Mouse (Mus musculus) hindbrain, embryonic 14.5 days (tissue): Measurements from ENCODE around the gene Spop. TPM values are rescaled to one million over a fixed set of nuclear protein-coding genes. Genes with fewer than 3 reads are reported as not detected.
"Not testable (repeated sequence)": the region's sequence is repeated elsewhere in the genome, so short reads cannot be mapped to it uniquely, and the experiment has no call there.

ENCODE experiments used
- ATAC-seq: fragments of 200-750 bp; cut with Nextera tagmentation; 2 replicates; pipeline ENCODE4 v1.8.0; 2017; ENCODE audit warnings: moderate number of reproducible peaks, mild to moderate bottlenecking, moderate TSS enrichment, moderate library complexity; ENCODE audit not compliant: low FRiP score
- DNase-seq: peaks from one replicate; pipeline ENCODE4 v3.0.0-alpha.2; 2015; ENCODE audit warnings: low spot score
- H3K27ac ChIP-seq: fragments of 300-500 bp; sonication (generic); 2 replicates; pipeline ENCODE4 v1.5.1; 2014; ENCODE audit warnings: mild to moderate bottlenecking, moderate library complexity
- H3K27me3 ChIP-seq: fragments of 300-500 bp; sonication (generic); 2 replicates; pipeline ENCODE4 v1.6.1; 2014; ENCODE audit warnings: mild to moderate bottlenecking, low read length, mixed read lengths; ENCODE audit not compliant: control insufficient read depth, insufficient read depth
- H3K36me3 ChIP-seq: fragments of 300-500 bp; sonication (generic); replicated peaks from 2 replicates; pipeline ENCODE4 v1.6.1; 2014; ENCODE audit not compliant: control insufficient read depth, insufficient read depth
- H3K4me1 ChIP-seq: fragments of 300-500 bp; sonication (generic); replicated peaks from 2 replicates; pipeline ENCODE4 v1.6.1; 2014; ENCODE audit warnings: antibody characterized with exemption, low read length, mixed read lengths; ENCODE audit not compliant: control insufficient read depth, insufficient read depth
- H3K4me2 ChIP-seq: fragments of 300-500 bp; sonication (generic); replicated peaks from 2 replicates; pipeline ENCODE4 v1.6.1; 2014; ENCODE audit warnings: mild to moderate bottlenecking, moderate library complexity
- H3K4me3 ChIP-seq: fragments of 300-500 bp; sonication (generic); replicated peaks from 2 replicates; pipeline ENCODE4 v1.5.1; 2014; ENCODE audit warnings: mild to moderate bottlenecking, low read length
- H3K9ac ChIP-seq: fragments of 300-500 bp; sonication (generic); 2 replicates; pipeline ENCODE4 v1.6.1; 2014
- H3K9me3 ChIP-seq: fragments of 300-500 bp; sonication (generic); 2 replicates; pipeline ENCODE4 v1.6.1; 2016; ENCODE audit warnings: low read length; ENCODE audit not compliant: control insufficient read depth
- WGBS: fragments of 180-500 bp; shearing (Covaris S2); extraction: QIAGEN DNeasy Blood & Tissue Kit; methylation state at CpG from one replicate; pipeline ENCODE4 v1.1.7; 2014; 5-methylcytosine and 5-hydroxymethylcytosine counted together
- polyA plus RNA-seq: library from polyadenylated mRNA; unstranded; fragments of >200 nt; fragmentation: Nextera tagmentation; extraction: Ambion mirVana; gene quantifications from 2 replicates; pipeline ENCODE4 v1.2.1, GENCODE M21; 2014

The Spop gene
- polyA plus RNA-seq, 1 experiment from 2014 or later: 160 TPM

- H3K4me2 ChIP-seq: no peak overlapping the region
- no peaks in the 10 kb centered on the region for H3K27me3 ChIP-seq
- H3K9me3 ChIP-seq: no peaks in the 10 kb centered on the region
- H3K27ac ChIP-seq: no peak overlapping the region
- 79% methylated on average over 3 of the region's 3 CpGs for WGBS
- H3K9ac ChIP-seq: no peak overlapping the region
- DNase-seq: no peak
- H3K36me3 ChIP-seq: peaks cover 50% of the 10 kb centered on the region
- 0 out of 2 replicates have a peak, but pooled peaks cover 6% of the 10 kb centered on the region for H3K4me1 ChIP-seq
- ATAC-seq: no peak
- H3K4me3 ChIP-seq: no peak overlapping the region
Measured at GRCm38 (mm10) chr11:95494374-95494773, 80.5 kb downstream of the Spop start.

GRCm38 (mm10) chr11:95495883-95496282, 82.0 kb downstream of the Spop start:
- WGBS: 88% methylated on average over 9 of the region's 9 CpGs
- no peak overlapping the region for H3K9ac ChIP-seq
- H3K4me1 ChIP-seq: 0 out of 2 replicates have a peak, but pooled peaks cover 6% of the 10 kb centered on the region
- DNase-seq (no peak), ATAC-seq (no peak)
- H3K27ac ChIP-seq: no peak overlapping the region
- H3K36me3 ChIP-seq: peaks cover 37% of the 10 kb centered on the region
- no peak overlapping the region for H3K4me2 ChIP-seq
- no peak overlapping the region for H3K4me3 ChIP-seq
- H3K9me3 ChIP-seq: no peaks in the 10 kb centered on the region
- H3K27me3 ChIP-seq: no peaks in the 10 kb centered on the region

DNA sequence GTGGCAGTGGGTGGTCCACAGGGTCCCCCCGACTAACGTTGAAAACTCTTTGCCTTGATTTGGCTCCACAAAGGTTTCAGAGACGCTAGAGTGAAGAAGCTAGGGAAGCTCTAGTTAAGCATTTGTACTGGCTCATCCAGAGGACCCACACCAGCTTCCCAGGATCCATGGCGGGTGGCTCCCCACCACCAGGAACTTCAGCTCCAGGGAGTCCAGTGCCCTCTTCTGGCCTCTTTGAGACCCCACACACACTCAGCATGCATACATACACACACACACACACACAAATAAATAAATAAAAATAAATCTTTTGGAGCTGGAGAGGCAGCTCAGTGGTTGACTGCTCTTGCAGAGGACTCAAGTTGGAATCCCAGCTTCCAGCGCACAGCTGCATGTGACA, 84.0 kb downstream of the Spop start:
- no peak for DNase-seq
- H3K27me3 ChIP-seq: no peaks in the 10 kb centered on the region
- H3K4me2 ChIP-seq: no peak overlapping the region
- H3K9me3 ChIP-seq: no peaks in the 10 kb centered on the region
- peaks cover 22% of the 10 kb centered on the region for H3K36me3 ChIP-seq
- H3K4me3 ChIP-seq: no peak overlapping the region
- H3K27ac ChIP-seq: no peak overlapping the region
- WGBS: 88% methylated on average over 5 of the region's 5 CpGs
- no peak overlapping the region for H3K9ac ChIP-seq
- no peak for ATAC-seq
- 0 out of 2 replicates have a peak, but pooled peaks cover 6% of the 10 kb centered on the region for H3K4me1 ChIP-seq

DNA sequence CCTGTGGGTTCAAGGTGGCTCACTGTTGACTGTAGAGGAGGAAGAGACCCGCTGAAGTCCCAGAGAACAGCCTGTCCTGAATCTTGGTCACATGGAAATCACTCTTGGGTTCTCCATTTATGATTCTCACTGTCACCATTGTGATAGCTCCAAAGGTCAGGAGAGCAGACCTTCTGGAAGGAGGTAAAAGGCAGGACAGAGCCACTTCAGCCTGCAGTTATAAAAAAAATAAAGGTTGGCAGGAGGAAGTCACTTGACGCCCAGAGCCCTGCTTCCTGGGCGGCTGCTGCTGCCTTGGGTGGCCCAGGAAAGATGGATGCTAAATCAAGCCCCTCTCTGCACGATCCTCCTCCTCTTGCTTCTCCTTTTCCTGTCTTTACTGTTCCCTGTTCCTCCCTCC, 86.5 kb downstream of the Spop start:
- 0 out of 2 replicates have a peak, but pooled peaks cover 2% of the 10 kb centered on the region for H3K4me1 ChIP-seq
- H3K4me3 ChIP-seq: no peak overlapping the region
- no peak overlapping the region for H3K4me2 ChIP-seq
- H3K27ac ChIP-seq: no peak overlapping the region
- WGBS: 60% methylated on average over 4 of the region's 4 CpGs
- no peaks in the 10 kb centered on the region for H3K9me3 ChIP-seq
- ATAC-seq (no peak), DNase-seq (no peak)
- H3K9ac ChIP-seq: no peak overlapping the region
- H3K27me3 ChIP-seq: no peaks in the 10 kb centered on the region
- no peaks in the 10 kb centered on the region; the same call in 1 of the 2 replicates for H3K36me3 ChIP-seq

DNA sequence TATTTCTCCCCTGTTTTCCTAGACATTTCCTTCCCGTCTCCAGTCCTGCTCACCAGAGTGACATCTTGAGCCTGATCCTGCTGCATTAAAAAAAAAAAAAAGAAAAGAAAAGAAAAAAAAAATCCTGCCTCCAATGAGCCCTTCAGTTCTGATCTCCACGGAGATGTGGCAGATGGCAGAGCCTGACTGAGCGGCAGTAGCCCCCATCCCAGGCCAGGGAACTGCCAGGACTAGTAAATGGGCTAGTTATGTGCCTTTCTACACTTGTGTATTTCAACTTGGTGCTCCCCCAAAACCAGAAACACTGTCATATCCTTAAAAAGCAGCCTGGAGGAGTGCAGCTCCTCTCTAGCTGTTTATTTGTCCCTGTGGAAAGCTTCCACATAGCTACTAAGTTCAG, 87.0 kb downstream of the Spop start:
- Histone ChIP-seq H3K9me3 (no peaks in the 10 kb centered on the region), H3K4me2 (no peak overlapping the region), H3K27me3 (no peaks in the 10 kb centered on the region), H3K9ac (no peak overlapping the region), H3K36me3 (no peaks in the 10 kb centered on the region; the same call in 1 of the 2 replicates), H3K4me3 (no peak overlapping the region), H3K27ac (no peak overlapping the region), H3K4me1 (no peaks in the 10 kb centered on the region)
- ATAC-seq (no peak), DNase-seq (no peak)
- 17% methylated on average over 3 of the region's 3 CpGs for WGBS

GRCm38 (mm10) chr11:95501826-95502225, 87.9 kb downstream of the Spop start:
- not testable (repeated sequence) for H3K4me2 ChIP-seq, H3K36me3 ChIP-seq, H3K27me3 ChIP-seq, H3K9me3 ChIP-seq, H3K4me3 ChIP-seq, H3K27ac ChIP-seq, H3K4me1 ChIP-seq, ATAC-seq, H3K9ac ChIP-seq, DNase-seq
- WGBS: 90% methylated on average over 8 of the region's 8 CpGs

DNA sequence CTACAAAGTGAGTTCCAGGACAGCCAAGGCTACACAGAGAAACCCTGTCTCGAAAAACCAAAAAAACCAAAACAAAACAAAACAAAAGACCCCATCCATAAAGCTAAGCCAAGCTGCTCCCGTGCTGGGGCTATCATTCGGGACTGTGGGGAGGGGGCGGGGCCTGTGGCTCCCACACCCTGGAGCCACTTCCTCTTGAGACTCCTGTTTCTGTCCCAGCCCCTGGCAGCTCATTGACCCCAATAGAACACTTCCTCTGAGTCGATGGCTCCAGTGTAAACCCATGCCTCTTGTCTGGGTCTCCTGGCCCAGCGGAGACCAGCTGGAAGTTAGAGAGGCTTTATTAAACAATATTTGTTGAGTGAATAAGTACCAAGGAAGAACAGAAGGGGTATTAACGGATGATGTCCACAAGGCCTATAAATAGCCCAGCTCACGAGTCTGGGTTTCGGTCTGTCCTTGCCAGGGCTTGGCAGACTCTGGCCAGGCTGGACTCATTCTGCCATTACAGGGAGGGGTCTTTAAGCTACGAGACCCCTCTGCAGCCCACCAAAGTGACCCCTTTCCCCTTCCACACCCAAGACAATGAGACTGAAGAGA, 89.8 kb downstream of the Spop start:
- H3K27ac ChIP-seq: no peak overlapping the region
- no peak overlapping the region for H3K9ac ChIP-seq
- no peak overlapping the region for H3K4me2 ChIP-seq
- DNase-seq: no peak
- H3K36me3 ChIP-seq: no peaks in the 10 kb centered on the region
- 54% methylated on average over 10 of the region's 10 CpGs for WGBS
- no peaks in the 10 kb centered on the region for H3K4me1 ChIP-seq
- no peaks in the 10 kb centered on the region for H3K27me3 ChIP-seq
- no peak overlapping the region for H3K4me3 ChIP-seq
- H3K9me3 ChIP-seq: no peaks in the 10 kb centered on the region
- no peak for ATAC-seq

DNA sequence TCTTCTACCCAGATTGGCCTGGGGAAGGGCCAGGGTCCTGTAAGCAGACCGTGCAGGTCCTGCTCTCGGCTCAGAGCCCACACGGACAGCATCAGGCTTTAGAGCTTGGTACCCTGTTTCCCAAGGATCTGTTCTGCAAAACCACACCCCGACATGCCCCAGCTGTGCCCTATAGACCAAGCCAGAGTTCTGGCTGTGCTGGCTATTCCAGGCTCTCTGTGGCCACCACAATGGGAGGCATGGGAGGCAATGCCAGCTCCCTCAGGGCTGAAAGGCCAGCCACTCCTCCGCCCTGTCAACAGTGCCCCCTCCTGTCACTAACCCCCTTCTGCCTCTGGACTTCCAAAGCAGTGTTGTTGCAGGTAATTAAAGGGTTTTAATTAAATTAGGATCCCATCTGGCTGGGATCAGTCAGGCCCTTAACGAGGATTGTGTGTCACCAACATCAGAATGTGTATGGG, 90.4 kb downstream of the Spop start:
- Histone ChIP-seq H3K36me3 (no peaks in the 10 kb centered on the region), H3K4me2 (no peak overlapping the region), H3K4me1 (no peaks in the 10 kb centered on the region), H3K9me3 (no peaks in the 10 kb centered on the region), H3K4me3 (no peak overlapping the region), H3K27ac (no peak overlapping the region), H3K27me3 (no peaks in the 10 kb centered on the region), H3K9ac (no peak overlapping the region)
- no peak for ATAC-seq
- no peak for DNase-seq
- WGBS: 45% methylated on average over 6 of the region's 6 CpGs

- no peaks in the 10 kb centered on the region for H3K9me3 ChIP-seq
- no peaks in the 10 kb centered on the region for H3K36me3 ChIP-seq
- no peak overlapping the region for H3K4me3 ChIP-seq
- no peak for DNase-seq
- no peak overlapping the region for H3K27ac ChIP-seq
- 52% methylated on average over 12 of the region's 12 CpGs for WGBS
- no peak overlapping the region for H3K4me2 ChIP-seq
- no peaks in the 10 kb centered on the region for H3K4me1 ChIP-seq
- H3K9ac ChIP-seq: no peak overlapping the region
- ATAC-seq: no peak
- peaks cover 2% of the 10 kb centered on the region; the same call in 1 of the 2 replicates for H3K27me3 ChIP-seq
Measured at GRCm38 (mm10) chr11:95507041-95507716, 93.3 kb downstream of the Spop start.
